Mouse (Mus musculus) embryonic facial prominence, embryonic 15.5 days (tissue): ENCODE data around the gene Tiam1. TPM values are rescaled to one million over a fixed set of nuclear protein-coding genes. Genes with fewer than 3 reads are reported as not detected.
"Not testable (repeated sequence)": the region's sequence is repeated elsewhere in the genome, so short reads cannot be mapped to it uniquely, and the experiment has no call there.

ENCODE experiments used
- ATAC-seq: fragments of 200-750 bp; cut with Nextera tagmentation; 2 replicates; pipeline ENCODE4 v1.8.0; 2017; ENCODE audit warnings: low read depth, moderate TSS enrichment; ENCODE audit not compliant: insufficient number of reproducible peaks, low FRiP score, low TSS enrichment
- H3K27ac ChIP-seq: fragments of 300-500 bp; sonication (generic); replicated peaks from 2 replicates; pipeline ENCODE4 v1.5.1; 2015; ENCODE audit warnings: mild to moderate bottlenecking, inconsistent platforms
- H3K27me3 ChIP-seq: fragments of 300-500 bp; sonication (generic); 2 replicates; pipeline ENCODE4 v1.6.1; 2015; ENCODE audit warnings: inconsistent platforms
- H3K36me3 ChIP-seq: fragments of 300-500 bp; sonication (generic); 2 replicates; pipeline ENCODE4 v1.6.1; 2015; ENCODE audit warnings: mild to moderate bottlenecking, inconsistent platforms
- H3K4me1 ChIP-seq: fragments of 300-500 bp; sonication (generic); 2 replicates; pipeline ENCODE4 v1.6.1; 2015; ENCODE audit warnings: inconsistent platforms
- H3K4me2 ChIP-seq: fragments of 300-500 bp; sonication (generic); replicated peaks from 2 replicates; pipeline ENCODE4 v1.6.1; 2015; ENCODE audit warnings: mild to moderate bottlenecking, inconsistent platforms
- H3K4me3 ChIP-seq: fragments of 300-500 bp; sonication (generic); replicated peaks from 2 replicates; pipeline ENCODE4 v1.5.1; 2015; ENCODE audit warnings: mild to moderate bottlenecking, inconsistent platforms
- H3K9ac ChIP-seq: fragments of 300-500 bp; sonication (generic); 2 replicates; pipeline ENCODE4 v1.6.1; 2015; ENCODE audit warnings: inconsistent platforms
- H3K9me3 ChIP-seq: fragments of 300-500 bp; sonication (generic); replicated peaks from 2 replicates; pipeline ENCODE4 v1.6.1; 2016; ENCODE audit warnings: inconsistent platforms
- WGBS: fragments of 180-500 bp; shearing (Covaris S2); methylation state at CpG from one replicate; pipeline ENCODE4 v1.1.7; 2015; 5-methylcytosine and 5-hydroxymethylcytosine counted together
- polyA plus RNA-seq: library from polyadenylated mRNA; unstranded; fragments of >200 nt; fragmentation: Nextera tagmentation; extraction: Ambion mirVana; gene quantifications from 2 replicates; pipeline ENCODE4 v1.2.1, GENCODE M21; 2015

Tiam1 gene
- polyA plus RNA-seq, 1 experiment from 2014 or later = 45.3 TPM

DNA sequence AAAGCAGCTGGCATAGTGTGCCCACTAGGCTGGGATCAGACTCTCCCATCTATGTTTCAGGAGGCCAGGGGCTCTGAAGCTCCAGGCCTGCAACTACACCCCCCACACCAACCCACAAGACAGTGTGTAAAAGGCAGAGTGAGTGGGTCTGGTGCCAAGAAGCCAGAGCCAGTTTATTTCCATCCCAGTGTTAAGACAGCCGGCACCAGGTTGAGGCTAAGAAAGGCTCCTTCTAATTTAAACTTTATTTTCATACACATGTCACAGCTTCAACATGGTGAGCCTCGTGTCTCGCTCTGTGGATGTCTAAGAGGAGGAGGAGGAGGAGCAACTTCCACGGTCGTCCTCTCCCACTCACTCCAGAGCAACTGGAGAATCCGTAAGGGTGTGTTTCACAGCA is 57.5 kb downstream of the Tiam1 start:
- WGBS = 63% methylated on average over 6 of the region's 6 CpGs
- Histone ChIP-seq H3K27me3 (no peaks in the 10 kb centered on the region), H3K9me3 (no peaks in the 10 kb centered on the region), H3K4me3 (no peak overlapping the region), H3K36me3 (no peaks in the 10 kb centered on the region), H3K4me2 (no peak overlapping the region), H3K27ac (no peak overlapping the region), H3K4me1 (peaks cover 15% of the 10 kb centered on the region; the same call in 1 of the 2 replicates), H3K9ac (no peak overlapping the region)
- no peak for ATAC-seq

DNA sequence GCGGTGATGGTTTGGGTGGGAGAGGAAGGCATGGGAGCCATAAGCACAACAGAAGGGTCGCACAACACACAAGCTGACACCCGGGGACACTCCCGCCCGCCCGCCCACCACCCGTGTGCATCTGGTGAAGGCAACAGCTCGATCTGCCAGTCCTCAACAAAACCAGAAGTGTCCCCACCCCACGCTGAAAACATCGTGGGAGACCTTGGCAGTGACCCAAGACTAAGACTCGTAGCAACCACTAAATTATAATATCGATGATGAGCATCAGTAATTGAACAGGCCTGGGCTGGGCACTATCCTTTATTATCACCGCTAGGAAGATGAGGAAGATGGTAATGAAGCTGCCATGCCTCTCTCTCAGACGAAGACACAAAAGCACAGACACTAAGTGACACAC is 58.0 kb downstream of the Tiam1 start:
- no peak overlapping the region for H3K4me2 ChIP-seq
- no peak for ATAC-seq
- no peaks in the 10 kb centered on the region for H3K36me3 ChIP-seq
- WGBS = 59% methylated on average over 14 of the region's 14 CpGs
- H3K4me3 ChIP-seq = no peak overlapping the region
- no peak overlapping the region for H3K9ac ChIP-seq
- H3K27ac ChIP-seq = no peak overlapping the region
- no peaks in the 10 kb centered on the region for H3K27me3 ChIP-seq
- no peaks in the 10 kb centered on the region for H3K9me3 ChIP-seq
- peaks cover 15% of the 10 kb centered on the region; the same call in 1 of the 2 replicates for H3K4me1 ChIP-seq

DNA sequence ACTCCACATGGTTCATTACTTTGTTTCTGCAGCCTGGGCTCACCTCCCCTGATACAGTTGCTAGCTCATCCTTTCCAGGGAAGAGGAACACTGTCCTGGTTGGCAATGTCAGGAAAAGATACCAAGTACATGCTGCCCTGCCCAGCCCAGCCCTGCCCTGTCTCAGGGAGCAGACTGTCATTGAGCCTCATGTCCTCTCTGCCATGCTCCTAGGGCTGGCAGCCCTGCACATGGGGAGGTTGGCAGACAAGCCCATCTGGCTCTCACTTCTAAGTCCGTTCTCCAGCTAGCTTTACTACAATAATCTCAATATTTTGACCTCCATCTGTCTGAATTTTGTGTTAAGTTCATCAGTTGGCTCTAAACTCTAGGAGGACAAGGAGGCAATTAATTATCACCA is 62.4 kb downstream of the Tiam1 start:
- no peaks in the 10 kb centered on the region for H3K36me3 ChIP-seq
- no peak overlapping the region for H3K9ac ChIP-seq
- H3K9me3 ChIP-seq = no peaks in the 10 kb centered on the region
- no peak overlapping the region for H3K27ac ChIP-seq
- 100% methylated on average over 1 of the region's 1 CpGs for WGBS
- H3K4me2 ChIP-seq = no peak overlapping the region
- ATAC-seq = no peak
- peaks cover 15% of the 10 kb centered on the region; the same call in 1 of the 2 replicates for H3K4me1 ChIP-seq
- H3K27me3 ChIP-seq = no peaks in the 10 kb centered on the region
- H3K4me3 ChIP-seq = no peak overlapping the region

DNA sequence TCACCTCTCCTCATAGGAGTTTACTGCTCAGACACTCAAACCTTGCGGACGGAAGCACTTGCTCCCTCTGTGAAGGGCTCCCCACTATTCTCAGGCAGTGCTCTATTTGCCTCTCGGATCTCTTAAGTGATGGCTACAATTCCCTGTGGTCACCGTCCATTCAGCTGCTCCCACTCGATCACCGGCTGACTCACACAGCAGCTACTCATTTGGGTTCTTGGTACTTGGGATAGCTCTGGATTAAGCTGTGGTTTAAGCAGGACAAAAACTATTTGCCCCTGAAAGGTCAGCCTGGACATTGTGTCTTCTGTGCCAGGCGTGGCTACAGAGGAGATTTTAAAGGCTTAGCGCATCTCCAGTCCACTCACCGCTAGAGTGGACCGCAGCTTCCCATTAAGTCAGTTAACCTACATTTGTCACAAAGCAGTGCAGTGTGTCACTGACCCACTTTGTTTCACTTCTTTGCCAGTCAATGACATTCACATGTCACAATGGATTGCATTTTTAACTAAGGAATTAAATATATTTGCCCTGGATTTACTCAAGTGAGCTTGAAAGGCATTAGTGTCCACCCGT is 64.7 kb downstream of the Tiam1 start:
- H3K9ac ChIP-seq = no peak overlapping the region
- ATAC-seq = no peak
- WGBS = 88% methylated on average over 11 of the region's 11 CpGs

DNA sequence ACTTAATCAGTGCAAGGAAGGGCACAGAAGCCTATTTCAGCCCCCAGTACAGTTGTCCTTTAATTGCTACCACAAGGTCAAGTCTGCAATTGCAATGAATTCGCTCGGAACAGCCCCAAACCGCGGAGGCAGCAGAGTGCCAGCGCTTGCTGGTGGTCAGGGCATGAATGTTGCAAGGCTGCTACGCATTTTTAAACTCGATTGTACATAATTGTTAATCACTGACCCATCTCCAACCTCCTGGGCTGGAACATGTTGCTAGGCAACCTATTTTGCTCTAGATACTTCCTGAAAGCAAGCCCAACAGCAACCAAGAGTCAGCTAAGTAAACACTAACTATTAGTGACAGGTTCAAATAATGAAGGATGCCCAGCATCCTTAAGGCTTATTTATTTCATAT is 70.1 kb downstream of the Tiam1 start:
- Histone ChIP-seq H3K9ac (no peak overlapping the region), H3K36me3 (no peaks in the 10 kb centered on the region), H3K4me1 (peaks cover 35% of the 10 kb centered on the region), H3K27ac (no peak overlapping the region), H3K4me2 (0 out of 2 replicates have a peak overlapping the region, but pooled peaks have one; percentile 35), H3K27me3 (no peaks in the 10 kb centered on the region), H3K9me3 (no peaks in the 10 kb centered on the region), H3K4me3 (no peak overlapping the region)
- ATAC-seq = no peak
- 26% methylated on average over 7 of the region's 7 CpGs for WGBS

More for the DNA sequence above, 64.7 kb downstream of the Tiam1 start:
- Histone ChIP-seq H3K27ac (no peak overlapping the region), H3K4me3 (no peak overlapping the region), H3K4me1 (no peaks in the 10 kb centered on the region; the same call in 1 of the 2 replicates), H3K27me3 (no peaks in the 10 kb centered on the region), H3K4me2 (no peak overlapping the region), H3K9me3 (no peaks in the 10 kb centered on the region), H3K36me3 (no peaks in the 10 kb centered on the region)

DNA sequence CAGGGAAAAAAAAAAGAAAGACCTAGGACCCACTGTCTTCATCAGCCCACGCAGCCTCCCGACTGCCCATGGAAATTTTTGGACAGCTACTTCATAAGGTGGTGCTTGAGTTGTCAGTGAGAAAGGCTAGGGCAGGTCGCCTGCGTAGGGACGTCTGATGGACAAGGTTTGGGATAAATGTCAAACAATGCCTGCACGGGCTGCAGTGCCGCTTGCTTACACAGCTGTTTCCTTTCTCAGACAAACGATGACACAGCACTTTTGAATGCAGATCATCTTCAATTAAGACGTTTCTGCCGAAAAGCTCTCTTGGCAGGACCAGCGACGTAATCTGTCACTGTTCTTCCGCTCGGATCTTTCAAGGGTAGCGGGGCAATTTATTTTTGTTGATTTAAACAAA is 70.9 kb downstream of the Tiam1 start:
- Histone ChIP-seq H3K4me1 (peaks cover 35% of the 10 kb centered on the region), H3K27ac (no peak overlapping the region), H3K4me3 (no peak overlapping the region), H3K4me2 (peak overlapping the region; percentile 35), H3K9me3 (no peaks in the 10 kb centered on the region), H3K27me3 (no peaks in the 10 kb centered on the region), H3K36me3 (no peaks in the 10 kb centered on the region), H3K9ac (no peak overlapping the region)
- ATAC-seq = no peak
- 14% methylated on average over 15 of the region's 15 CpGs for WGBS

DNA sequence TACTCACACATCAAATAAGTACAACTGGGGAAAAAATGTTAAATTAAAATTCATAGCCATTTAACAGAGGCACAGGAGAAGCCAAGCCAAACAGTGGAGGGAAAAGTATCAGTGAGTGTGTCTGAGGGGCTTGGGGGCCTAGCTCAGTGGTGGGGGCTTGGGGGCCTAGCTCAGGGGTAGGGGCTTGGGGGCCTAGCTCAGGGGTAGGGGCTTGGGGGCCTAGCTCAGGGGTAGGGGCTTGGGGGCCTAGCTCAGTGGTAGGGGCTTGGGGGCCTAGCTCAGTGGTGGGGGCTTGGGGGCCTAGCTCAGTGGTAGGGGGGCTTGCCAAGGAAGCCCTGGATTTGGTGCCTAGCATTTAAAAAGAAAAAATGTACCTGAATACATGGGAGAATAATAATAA is 72.4 kb downstream of the Tiam1 start:
- peaks cover 35% of the 10 kb centered on the region for H3K4me1 ChIP-seq
- peak; percentile 78; the same call in 1 of the 2 replicates for ATAC-seq
- H3K27me3 ChIP-seq, H3K9me3 ChIP-seq, H3K4me3 ChIP-seq, H3K36me3 ChIP-seq, H3K9ac ChIP-seq, H3K4me2 ChIP-seq: not testable (repeated sequence)
- H3K27ac ChIP-seq = 0 out of 2 replicates have a peak overlapping the region, but pooled peaks have one; percentile 44

DNA sequence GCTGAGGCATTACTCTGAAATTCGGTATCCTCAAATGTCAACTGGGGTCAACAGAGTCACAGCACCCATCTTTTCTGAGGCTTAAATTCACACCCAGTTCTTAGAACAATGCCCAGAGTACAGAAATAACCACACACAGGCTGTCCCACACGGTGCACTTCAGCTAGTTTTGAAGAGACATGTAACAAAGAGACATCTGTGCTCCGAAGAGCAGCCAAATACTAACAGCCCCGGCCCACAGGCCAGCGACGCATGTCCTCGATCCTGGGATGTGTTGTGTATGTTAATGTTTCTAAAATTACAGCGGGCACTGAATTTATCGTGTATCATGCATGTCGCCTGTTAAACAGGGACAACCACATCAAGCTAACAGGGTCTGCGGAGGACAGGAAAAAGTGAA is 73.5 kb downstream of the Tiam1 start:
- no peak overlapping the region; the same call in 1 of the 2 replicates for H3K27ac ChIP-seq

DNA sequence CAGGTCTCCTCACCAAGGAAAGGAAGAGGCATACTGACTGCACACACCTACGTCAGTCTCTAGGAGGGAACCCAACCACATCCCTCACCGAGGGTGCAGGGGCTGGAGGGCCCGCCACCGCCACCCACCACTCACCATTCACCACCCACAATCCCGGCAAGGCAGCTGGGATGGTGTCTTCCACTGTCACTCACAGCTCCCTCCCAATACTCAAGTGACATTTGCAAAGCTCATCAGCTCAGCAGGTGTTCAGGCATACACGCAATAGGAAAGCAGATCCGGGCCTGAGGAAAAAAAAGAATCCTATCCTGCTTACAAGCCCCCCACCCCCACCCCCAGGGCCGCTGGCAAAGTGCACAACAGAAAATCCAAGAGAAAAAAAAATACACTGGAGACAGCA is 74.4 kb downstream of the Tiam1 start:
- WGBS = 67% methylated on average over 8 of the region's 8 CpGs

More for the DNA sequence above, 73.5 kb downstream of the Tiam1 start:
- Histone ChIP-seq H3K4me1 (peaks cover 35% of the 10 kb centered on the region), H3K27me3 (no peaks in the 10 kb centered on the region), H3K9me3 (no peaks in the 10 kb centered on the region), H3K9ac (no peak overlapping the region), H3K36me3 (no peaks in the 10 kb centered on the region), H3K4me3 (no peak overlapping the region), H3K4me2 (no peak overlapping the region)
- ATAC-seq = no peak
- 64% methylated on average over 11 of the region's 11 CpGs for WGBS

DNA sequence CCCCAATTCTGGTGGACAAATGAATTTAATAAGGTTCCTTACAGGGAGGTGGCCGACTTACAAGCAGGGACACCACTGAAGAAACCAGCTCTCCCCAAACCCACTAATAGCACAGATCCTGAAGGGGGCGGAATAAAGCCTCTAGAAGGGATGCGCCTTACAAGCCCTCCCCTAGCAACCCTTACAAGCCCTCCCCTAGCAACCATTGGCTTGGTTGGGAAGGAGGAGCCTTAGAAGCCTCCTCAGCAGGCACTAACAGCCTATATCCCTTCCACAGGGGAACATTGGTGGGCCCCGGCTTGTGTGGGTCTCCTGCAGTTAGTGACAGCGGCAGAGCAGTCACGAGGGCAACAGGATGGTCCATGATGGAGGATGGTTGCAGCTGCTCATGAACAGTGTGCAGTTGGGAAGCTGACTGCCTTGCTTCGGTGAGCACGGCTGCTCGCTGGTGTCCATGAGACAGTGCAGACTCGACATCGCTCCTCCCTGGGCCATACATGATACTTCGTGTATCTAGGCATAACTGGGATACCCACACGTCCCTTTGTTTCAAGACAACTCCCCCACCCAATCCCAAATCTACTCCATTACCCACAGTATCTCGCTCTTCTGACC is 90.6 kb downstream of the Tiam1 start:
- Histone ChIP-seq H3K4me3 (no peak overlapping the region), H3K9ac (no peak overlapping the region), H3K4me2 (no peak overlapping the region), H3K36me3 (peaks cover 3% of the 10 kb centered on the region; the same call in 1 of the 2 replicates), H3K4me1 (no peaks in the 10 kb centered on the region), H3K27ac (no peak overlapping the region), H3K9me3 (no peaks in the 10 kb centered on the region), H3K27me3 (no peaks in the 10 kb centered on the region)
- 78% methylated on average over 14 of the region's 14 CpGs for WGBS
- peak; percentile 57; the same call in 1 of the 2 replicates for ATAC-seq

More for the DNA sequence above, 74.4 kb downstream of the Tiam1 start:
- no peak overlapping the region for H3K27ac ChIP-seq
- H3K27me3 ChIP-seq = no peaks in the 10 kb centered on the region
- H3K4me1 ChIP-seq = peaks cover 35% of the 10 kb centered on the region
- H3K4me2 ChIP-seq = no peak overlapping the region
- H3K36me3 ChIP-seq = no peaks in the 10 kb centered on the region
- no peak for ATAC-seq
- H3K9ac ChIP-seq = no peak overlapping the region
- H3K4me3 ChIP-seq = no peak overlapping the region
- no peaks in the 10 kb centered on the region for H3K9me3 ChIP-seq

DNA sequence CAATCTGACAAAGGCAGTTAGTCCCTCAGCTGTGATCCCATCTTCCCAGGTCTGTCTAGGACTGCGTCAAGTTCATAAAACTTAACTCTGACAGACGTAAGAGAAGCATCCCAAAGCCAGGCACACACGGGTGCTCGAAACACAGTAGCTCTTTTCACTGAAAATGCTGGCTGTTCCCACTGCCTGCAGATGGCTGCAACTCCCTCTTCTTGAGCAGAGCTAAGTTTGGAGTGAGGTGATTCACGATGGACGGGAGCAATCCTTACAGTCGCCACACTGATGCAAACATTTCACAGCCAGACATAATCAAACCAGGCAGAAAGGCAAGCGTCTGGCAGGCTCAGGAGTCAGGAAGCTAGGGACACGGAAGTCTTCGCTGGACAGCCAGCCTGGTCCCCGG is 91.2 kb downstream of the Tiam1 start:
- no peak overlapping the region for H3K27ac ChIP-seq
- 75% methylated on average over 11 of the region's 11 CpGs for WGBS
- no peaks in the 10 kb centered on the region for H3K27me3 ChIP-seq
- H3K4me2 ChIP-seq = no peak overlapping the region
- H3K36me3 ChIP-seq = peaks cover 3% of the 10 kb centered on the region; the same call in 1 of the 2 replicates
- no peak overlapping the region for H3K9ac ChIP-seq
- no peaks in the 10 kb centered on the region for H3K4me1 ChIP-seq
- no peaks in the 10 kb centered on the region for H3K9me3 ChIP-seq
- no peak for ATAC-seq
- no peak overlapping the region for H3K4me3 ChIP-seq

DNA sequence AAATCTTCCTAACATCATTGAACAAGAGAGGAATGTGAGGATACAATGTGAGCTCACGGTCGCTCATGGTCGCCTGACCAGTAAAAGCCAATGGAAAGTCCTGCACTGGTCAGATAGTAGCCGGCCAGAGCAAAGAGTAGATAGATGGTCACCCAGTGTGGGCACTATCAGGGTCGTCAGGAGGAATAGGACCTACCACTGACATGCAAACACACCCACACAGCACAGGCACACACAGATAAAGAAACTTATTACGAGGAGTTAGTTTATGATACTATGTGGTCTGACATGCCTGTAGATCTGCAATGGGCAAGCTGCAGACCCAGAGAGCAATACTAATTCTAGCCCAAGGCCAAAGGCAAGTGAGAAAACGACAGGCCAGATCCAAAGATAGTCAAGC is 92.5 kb downstream of the Tiam1 start:
- WGBS = 88% methylated on average over 7 of the region's 7 CpGs

More for the DNA sequence above, 92.5 kb downstream of the Tiam1 start:
- ATAC-seq = no peak
- Histone ChIP-seq H3K27me3 (no peaks in the 10 kb centered on the region), H3K27ac (no peak overlapping the region), H3K9me3 (no peaks in the 10 kb centered on the region), H3K4me3 (no peak overlapping the region), H3K36me3 (peaks cover 3% of the 10 kb centered on the region; the same call in 1 of the 2 replicates), H3K4me1 (0 out of 2 replicates have a peak, but pooled peaks cover 7% of the 10 kb centered on the region), H3K9ac (no peak overlapping the region), H3K4me2 (no peak overlapping the region)
